ENCODE assay signal across 9 mouse cellular contexts in the genomic region with DNA sequence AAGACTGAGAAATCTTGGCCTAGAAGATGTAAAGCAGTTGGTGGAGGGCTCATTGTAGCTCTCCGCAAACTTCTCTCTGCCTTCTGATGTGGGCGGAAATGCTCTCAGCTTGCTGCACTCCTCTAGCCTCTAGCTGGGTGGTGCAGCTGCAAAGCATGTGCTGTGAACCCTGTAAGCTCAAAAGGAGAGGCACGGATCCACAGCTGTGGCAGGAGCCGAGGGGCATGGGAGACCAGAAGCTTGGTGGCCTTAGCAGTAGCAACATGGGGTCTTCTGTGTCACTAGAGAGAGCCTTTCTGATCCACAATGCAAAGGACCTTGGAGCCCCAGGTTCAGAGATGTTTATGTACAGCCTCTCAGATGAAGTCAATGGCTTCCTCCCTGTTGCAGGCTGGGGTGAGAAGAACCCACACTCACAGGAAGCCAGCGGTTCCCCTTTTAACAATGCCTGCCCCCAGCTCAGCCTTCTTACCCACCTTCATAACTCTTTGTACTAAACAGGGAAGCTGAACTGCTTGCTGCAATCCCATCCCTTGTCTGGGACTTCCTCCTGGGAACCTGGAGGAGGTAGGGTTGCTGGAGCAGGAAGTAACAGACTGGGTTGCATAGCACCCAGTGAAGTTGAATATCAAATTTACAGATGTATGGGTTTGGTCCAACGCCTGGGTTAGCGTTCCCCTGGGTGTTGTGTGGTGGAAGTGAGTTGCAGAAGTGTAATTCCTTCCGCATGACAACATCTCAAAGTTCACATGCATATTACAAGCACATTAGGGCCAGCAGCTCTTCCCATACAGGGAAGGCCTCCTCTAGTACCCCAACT. TPM values are rescaled to one million over a fixed set of nuclear protein-coding genes. Genes with fewer than 3 reads are reported as not detected.
DNase-seq lines count a peak whose midpoint lies in the region; ATAC-seq and TF ChIP-seq lines count a peak whose summit lies in the region.
"Had no signal": no experiment of that assay in that cellular context is flagged by ENCODE, and none has a peak within 500 bp of the region (broad histone marks: within the 10 kb centered on the region; RNA-seq: fewer than 3 reads in every experiment).

No protein-coding gene starts in this region.

- no peak overlapping the region; the same call in 1 of the 2 replicates for H3K27ac ChIP-seq in gastrocnemius, adult 2 months
- H3K27ac ChIP-seq in bone marrow macrophage, adult 2 months (ENCODE audit: insufficient read depth, low read depth, low read length): peak overlapping the region; percentile 82
- H3K27ac ChIP-seq in kidney, embryonic 14.5 days (ENCODE audit: low read depth, low read length): no peak overlapping the region
- no peak overlapping the region for H3K27ac ChIP-seq in intestine, embryonic 16.5 days (ENCODE audit: low read length)
- H3K27ac ChIP-seq in forebrain, embryonic 14.5 days (ENCODE audit: low read depth, low read length): no peak overlapping the region

- 0 out of 2 replicates have a peak, but pooled peaks have one; percentile 20 for ATAC-seq in kidney, embryonic 14.5 days (ENCODE audit: low FRiP score, low TSS enrichment)
- no peak for ATAC-seq in intestine, embryonic 16.5 days
- ATAC-seq in forebrain, embryonic 14.5 days: no peak

- peaks cover 19% of the 10 kb centered on the region for H3K4me1 ChIP-seq in bone marrow macrophage, adult 2 months (ENCODE audit: control insufficient read depth, insufficient read depth, low read length)
- H3K4me1 ChIP-seq in kidney, embryonic 14.5 days (ENCODE audit: control insufficient read depth, insufficient read depth, low read length): no peaks in the 10 kb centered on the region
- no peaks in the 10 kb centered on the region for H3K4me1 ChIP-seq in intestine, embryonic 16.5 days (ENCODE audit: control insufficient read depth, insufficient read depth, low read length)
- no peaks in the 10 kb centered on the region for H3K4me1 ChIP-seq in forebrain, embryonic 14.5 days (ENCODE audit: control insufficient read depth, insufficient read depth, low read length)

- intact Hi-C loops in gastrocnemius, adult 2 months (cut with DNase I): no loop called here

- DNase-seq in gastrocnemius, adult 2 months: peak; percentile 13
- DNase-seq in gastrocnemius, postnatal 10 days: no peak
- DNase-seq in lung, postnatal 25 days (ENCODE audit: low spot score): peak; percentile 68
- DNase-seq in thymus, postnatal 0 days (ENCODE audit: low spot score): peak; percentile 96
- DNase-seq in forebrain, embryonic 14.5 days (ENCODE audit: low spot score): no peak

- H3K27me3 ChIP-seq in kidney, embryonic 14.5 days (ENCODE audit: control insufficient read depth, insufficient read depth, low read length): no peaks in the 10 kb centered on the region
- 0 out of 2 replicates have a peak, but pooled peaks cover 3% of the 10 kb centered on the region for H3K27me3 ChIP-seq in intestine, embryonic 16.5 days (replicated peaks; ENCODE audit: control insufficient read depth, insufficient read depth, low read length)
- no peaks in the 10 kb centered on the region for H3K27me3 ChIP-seq in forebrain, embryonic 14.5 days (replicated peaks; ENCODE audit: control insufficient read depth, insufficient read depth, low read length)

- H3K4me3 ChIP-seq in gastrocnemius, adult 2 months: no peak overlapping the region
- H3K4me3 ChIP-seq in bone marrow macrophage, adult 2 months (ENCODE audit: insufficient read depth, low read length): peak overlapping the region; percentile 26
- no peak overlapping the region for H3K4me3 ChIP-seq in kidney, embryonic 14.5 days (ENCODE audit: low read length)
- H3K4me3 ChIP-seq in intestine, embryonic 16.5 days (ENCODE audit: low read length): no peak overlapping the region
- H3K4me3 ChIP-seq in forebrain, embryonic 14.5 days (ENCODE audit: low read depth, low read length): no peak overlapping the region

- WGBS in kidney, embryonic 14.5 days: 66% methylated on average over 8 of the region's 8 CpGs
- WGBS in intestine, embryonic 16.5 days: 70% methylated on average over 8 of the region's 8 CpGs
- 87% methylated on average over 8 of the region's 8 CpGs for WGBS in forebrain, embryonic 14.5 days

- no peaks in the 10 kb centered on the region for H3K9me3 ChIP-seq in kidney, embryonic 14.5 days (ENCODE audit: control insufficient read depth, low read length)
- H3K9me3 ChIP-seq in intestine, embryonic 16.5 days (ENCODE audit: control insufficient read depth, low read length): no peaks in the 10 kb centered on the region
- H3K9me3 ChIP-seq in forebrain, embryonic 14.5 days (replicated peaks; ENCODE audit: control insufficient read depth, low read length): no peaks in the 10 kb centered on the region

- TF ChIP-seq CTCF in gastrocnemius, adult 2 months (IDR thresholded peaks at IDR 0.05): no peak
- no peak for TF ChIP-seq CTCF in bone marrow macrophage, adult 2 months (IDR thresholded peaks at IDR 0.05; ENCODE audit: low read depth, low read length)

- no peak overlapping the region for H3K9ac ChIP-seq in kidney, embryonic 14.5 days (ENCODE audit: low read depth, low read length)
- no peak overlapping the region for H3K9ac ChIP-seq in intestine, embryonic 16.5 days (ENCODE audit: low read depth, low read length)
- H3K9ac ChIP-seq in forebrain, embryonic 14.5 days (ENCODE audit: low read length): no peak overlapping the region

- no peak for TF ChIP-seq POLR2A in bone marrow macrophage, adult 2 months (IDR thresholded peaks at IDR 0.05; ENCODE audit: borderline replicate concordance, low read depth, low read length)

- H3K36me3 ChIP-seq in kidney, embryonic 14.5 days (ENCODE audit: control insufficient read depth, insufficient read depth, low read length): no peaks in the 10 kb centered on the region
- H3K36me3 ChIP-seq in intestine, embryonic 16.5 days (ENCODE audit: control insufficient read depth, insufficient read depth, low read length): no peaks in the 10 kb centered on the region
- H3K36me3 ChIP-seq in forebrain, embryonic 14.5 days (ENCODE audit: control insufficient read depth, insufficient read depth, low read length): no peaks in the 10 kb centered on the region
- H3K36me3 ChIP-seq: G1E had no signal

- H3K4me2 ChIP-seq in kidney, embryonic 14.5 days (replicated peaks; ENCODE audit: low read depth, low read length): no peak overlapping the region
- H3K4me2 ChIP-seq in intestine, embryonic 16.5 days (ENCODE audit: low read depth, low read length): no peak overlapping the region
- no peak overlapping the region for H3K4me2 ChIP-seq in forebrain, embryonic 14.5 days (ENCODE audit: low read length)

RNA-seq across cellular contexts. Expression of gene Ptprc, which starts 16.4 kb away (rescaled TPM):
- total RNA-seq in gastrocnemius, adult 2 months (2021): 1 to 10 TPM in 1 of 2 experiments, under 1 TPM in 1; 0.97 to 1.4 TPM
- 1 to 10 TPM; 1.8 to 5.0 TPM for total RNA-seq in gastrocnemius, postnatal 10 days (2021)
- 565 and 582 TPM in 2 replicates for polyA plus RNA-seq in bone marrow macrophage, adult 2 months (2012; ENCODE audit: insufficient read depth, insufficient read length, missing spikeins)
- 2.7 and 5.0 TPM in 2 replicates for polyA plus RNA-seq in kidney, embryonic 14.5 days (2014; fragmentation: Nextera tagmentation; extraction: Ambion mirVana)
- 408 and 445 TPM in 2 replicates for polyA plus RNA-seq in thymus, postnatal 0 days (2015; fragmentation: Nextera tagmentation; extraction: Ambion mirVana)
- polyA plus RNA-seq in intestine, embryonic 16.5 days (2015; fragmentation: Nextera tagmentation; extraction: Ambion mirVana): 4.8 and 5.1 TPM in 2 replicates
- 0.74 and 0.88 TPM in 2 replicates for polyA plus RNA-seq in forebrain, embryonic 14.5 days (2014; fragmentation: Nextera tagmentation; extraction: Ambion mirVana)
- polyA plus RNA-seq: G1E had no signal

Comparison
In these comparisons a context has a peak if more than half of its experiments do, and no peak if none do; other contexts are left out.
1. DNase-seq: peak in gastrocnemius, adult 2 months (single experiment), lung, postnatal 25 days (single experiment) and thymus, postnatal 0 days (single experiment); none in gastrocnemius, postnatal 10 days (single experiment) and forebrain, embryonic 14.5 days (single experiment).
2. RNA of gene Ptprc, which starts 16.4 kb away (polyA plus RNA-seq): 565 to 582 TPM in bone marrow macrophage, adult 2 months and 408 to 445 TPM in thymus, postnatal 0 days; 4.8 to 5.1 TPM in intestine, embryonic 16.5 days, 2.7 to 5.0 TPM in kidney, embryonic 14.5 days and 0.74 to 0.88 TPM in forebrain, embryonic 14.5 days; every median in the first group is over 10 times any median in the second.